Comparison of ENCODE assay signal across 11 mouse cellular contexts in the genomic region with DNA sequence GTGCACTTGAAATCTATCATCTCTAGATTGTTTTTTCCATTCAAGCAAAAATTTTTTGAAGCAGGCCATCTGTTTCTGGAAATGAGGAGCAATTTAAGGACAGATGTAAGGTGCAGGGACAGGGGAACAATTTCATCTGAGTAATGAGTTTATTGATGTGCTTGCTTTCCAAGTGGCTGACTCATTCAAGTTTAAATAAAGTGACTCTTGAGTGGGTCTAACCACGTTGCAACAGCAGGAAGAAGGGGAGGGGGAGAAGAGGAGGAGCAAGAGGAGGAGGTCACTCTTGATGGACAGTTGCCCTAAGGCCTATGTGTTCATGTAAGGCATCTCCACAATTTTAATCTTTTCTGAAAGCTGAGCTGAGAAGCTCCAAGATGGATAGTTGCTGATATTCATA.
DNase-seq lines count a peak whose midpoint lies in the region; ATAC-seq and TF ChIP-seq lines count a peak whose summit lies in the region.
"Had no signal": no experiment of that assay in that cellular context is flagged by ENCODE, and none has a peak within 500 bp of the region (broad histone marks: within the 10 kb centered on the region; RNA-seq: fewer than 3 reads in every experiment).

No protein-coding gene starts in this region.

- no peak for TF ChIP-seq CTCF in forebrain, postnatal 0 days (IDR thresholded peaks at IDR 0.05; ENCODE audit: low read depth)

- H3K4me1 ChIP-seq in heart, embryonic 11.5 days (ENCODE audit: control insufficient read depth, insufficient read depth, low read length), result peaks cover 58% of the 10 kb centered on the region
- H3K4me1 ChIP-seq in forebrain, postnatal 0 days (ENCODE audit: insufficient read depth), result peaks cover 38% of the 10 kb centered on the region
- peaks cover 81% of the 10 kb centered on the region for H3K4me1 ChIP-seq in midbrain, embryonic 14.5 days (ENCODE audit: control insufficient read depth, insufficient read depth, low read length)

- ATAC-seq in heart, embryonic 11.5 days (replicated peaks; ENCODE audit: insufficient number of reproducible peaks, low FRiP score, low TSS enrichment), result no peak
- ATAC-seq in forebrain, postnatal 0 days, result no peak
- no peak for ATAC-seq in midbrain, embryonic 14.5 days (ENCODE audit: low FRiP score, low TSS enrichment)

- 4% methylated on average over 1 of the region's 1 CpGs for WGBS in heart, embryonic 11.5 days (ENCODE audit: insufficient replicate concordance)
- WGBS in forebrain, postnatal 0 days, result 13% methylated on average over 1 of the region's 1 CpGs
- 0% methylated on average over 1 of the region's 1 CpGs for WGBS in midbrain, embryonic 14.5 days

- no peaks in the 10 kb centered on the region for H3K36me3 ChIP-seq in heart, embryonic 11.5 days (ENCODE audit: control insufficient read depth, insufficient read depth, low read length)
- no peaks in the 10 kb centered on the region for H3K36me3 ChIP-seq in forebrain, postnatal 0 days (ENCODE audit: insufficient read depth)
- H3K36me3 ChIP-seq in midbrain, embryonic 14.5 days (ENCODE audit: control insufficient read depth, insufficient read depth, low read length), result no peaks in the 10 kb centered on the region
- H3K36me3 ChIP-seq: limb, embryonic 15.5 days had no signal

- peak overlapping the region; percentile 57; the same call in 1 of the 2 replicates for H3K4me2 ChIP-seq in heart, embryonic 11.5 days
- no peak overlapping the region for H3K4me2 ChIP-seq in forebrain, postnatal 0 days (ENCODE audit: low read depth)
- peak overlapping the region; percentile 19 for H3K4me2 ChIP-seq in midbrain, embryonic 14.5 days (ENCODE audit: low read length)
- H3K4me2 ChIP-seq: limb, embryonic 15.5 days had no signal

- no peaks in the 10 kb centered on the region for H3K9me3 ChIP-seq in heart, embryonic 11.5 days (replicated peaks; ENCODE audit: control insufficient read depth, low read length)
- H3K9me3 ChIP-seq in forebrain, postnatal 0 days (ENCODE audit: low read length), result no peaks in the 10 kb centered on the region
- no peaks in the 10 kb centered on the region for H3K9me3 ChIP-seq in midbrain, embryonic 14.5 days (ENCODE audit: control insufficient read depth, low read length)
- H3K9me3 ChIP-seq: limb, embryonic 15.5 days had no signal

- no peak overlapping the region; the same call in 1 of the 2 replicates for H3K9ac ChIP-seq in heart, embryonic 11.5 days (ENCODE audit: low read depth, low read length)
- no peak overlapping the region for H3K9ac ChIP-seq in forebrain, postnatal 0 days
- no peak overlapping the region for H3K9ac ChIP-seq in midbrain, embryonic 14.5 days (replicated peaks; ENCODE audit: low read length)
- H3K9ac ChIP-seq: limb, embryonic 15.5 days had no signal

- no peak for DNase-seq in heart, adult 11 months
- DNase-seq in lung, adult 18-20 months, result peak; percentile 37 to 74
- DNase-seq in lung, postnatal 4 days, result no peak
- DNase-seq in forebrain, postnatal 0 days, result no peak
- no peak for DNase-seq in midbrain, embryonic 14.5 days
- no peak for DNase-seq in spleen, postnatal 4 days (ENCODE audit: low spot score in 2 of 2)
- DNase-seq in spleen, postnatal 36 days (ENCODE audit: low spot score in 2 of 2), result no peak
- DNase-seq: right cerebral cortex, postnatal 4 days; thymus, adult 18-20 months had no signal

- no peak overlapping the region for H3K4me3 ChIP-seq in heart, embryonic 11.5 days (ENCODE audit: low read depth, low read length)
- H3K4me3 ChIP-seq in forebrain, postnatal 0 days (ENCODE audit: low read depth, low read length), result no peak overlapping the region
- no peak overlapping the region for H3K4me3 ChIP-seq in midbrain, embryonic 14.5 days (replicated peaks; ENCODE audit: low read depth, low read length)
- H3K4me3 ChIP-seq: limb, embryonic 15.5 days had no signal

- H3K27me3 ChIP-seq in heart, embryonic 11.5 days (ENCODE audit: control insufficient read depth, insufficient read depth, low read length), result no peaks in the 10 kb centered on the region
- no peaks in the 10 kb centered on the region for H3K27me3 ChIP-seq in forebrain, postnatal 0 days (ENCODE audit: insufficient read depth, low read length)
- H3K27me3 ChIP-seq in midbrain, embryonic 14.5 days (ENCODE audit: control insufficient read depth, insufficient read depth, low read length), result no peaks in the 10 kb centered on the region
- H3K27me3 ChIP-seq: limb, embryonic 15.5 days had no signal

- H3K27ac ChIP-seq in heart, embryonic 11.5 days (ENCODE audit: low read depth, low read length), result peak overlapping the region; percentile 87
- H3K27ac ChIP-seq in forebrain, postnatal 0 days (ENCODE audit: low read depth, low read length), result 0 out of 2 replicates have a peak overlapping the region, but pooled peaks have one; percentile 79
- peak overlapping the region; percentile 96 for H3K27ac ChIP-seq in midbrain, embryonic 14.5 days (replicated peaks; ENCODE audit: low read depth, low read length)

Comparison
In these comparisons a context has a peak if more than half of its experiments do, and no peak if none do; other contexts are left out.
1. DNase-seq: peak in lung, adult 18-20 months (2 of 2); none in heart, adult 11 months (single experiment), lung, postnatal 4 days (0 of 2), forebrain, postnatal 0 days (single experiment), midbrain, embryonic 14.5 days (single experiment), spleen, postnatal 4 days (0 of 2) and spleen, postnatal 36 days (0 of 2).
2. Peak in every context shown above with its lines, with median percentiles within 50 percentile points of each other: H3K27ac ChIP-seq.